Mouse (Mus musculus) forebrain, embryonic 11.5 days (tissue): ENCODE measurements at regions not wholly inside any gene's neighbourhood (a gene's known extent, or its start where the extent isn't known, plus 50 kb on each side); places are given as distances from the start of the nearest gene placed in this dataset.

ENCODE experiments used
- ATAC-seq: fragments of 200-750 bp; cut with Nextera tagmentation; replicated peaks from 2 replicates; pipeline ENCODE4 v1.8.0; 2017; ENCODE audit warnings: moderate TSS enrichment; ENCODE audit not compliant: low FRiP score
- DNase-seq: peaks from one replicate; pipeline ENCODE4 v3.0.0-alpha.2; 2017; ENCODE audit warnings: low spot score
- H3K27ac ChIP-seq: fragments of 300-500 bp; sonication (generic); 2 replicates; pipeline ENCODE4 v1.5.1; 2014; ENCODE audit warnings: low read depth, low read length
- H3K27me3 ChIP-seq: fragments of 300-500 bp; sonication (generic); 2 replicates; pipeline ENCODE4 v1.6.1; 2014; ENCODE audit warnings: mild to moderate bottlenecking, low read length, mixed read lengths; ENCODE audit not compliant: control insufficient read depth, insufficient read depth
- H3K36me3 ChIP-seq: fragments of 300-500 bp; sonication (generic); 2 replicates; pipeline ENCODE4 v1.6.1; 2014; ENCODE audit warnings: mild to moderate bottlenecking, low read length, moderate library complexity, mixed read lengths; ENCODE audit not compliant: control insufficient read depth, insufficient read depth
- H3K4me1 ChIP-seq: fragments of 300-500 bp; sonication (generic); replicated peaks from 2 replicates; pipeline ENCODE4 v1.6.1; 2014; ENCODE audit warnings: low read length, mixed read lengths; ENCODE audit not compliant: control insufficient read depth, insufficient read depth
- H3K4me2 ChIP-seq: fragments of 300-500 bp; sonication (generic); 2 replicates; pipeline ENCODE4 v1.6.1; 2014; ENCODE audit warnings: low read depth, mild to moderate bottlenecking, low read length, moderate library complexity, mixed read lengths; ENCODE audit not compliant: severe bottlenecking
- H3K4me3 ChIP-seq: fragments of 300-500 bp; sonication (generic); 2 replicates; pipeline ENCODE4 v1.5.1; 2014; ENCODE audit warnings: low read depth, low read length
- H3K9ac ChIP-seq: fragments of 300-500 bp; sonication (generic); 2 replicates; pipeline ENCODE4 v1.6.1; 2014; ENCODE audit warnings: low read length
- H3K9me3 ChIP-seq: fragments of 300-500 bp; sonication (generic); 2 replicates; pipeline ENCODE4 v1.6.1; 2016; ENCODE audit warnings: low read length, mixed read lengths; ENCODE audit not compliant: control insufficient read depth
- WGBS: fragments of 180-500 bp; shearing (Covaris S2); extraction: QIAGEN DNeasy Blood & Tissue Kit; methylation state at CpG from one replicate; pipeline ENCODE4 v1.1.7; 2014; 5-methylcytosine and 5-hydroxymethylcytosine counted together

DNA sequence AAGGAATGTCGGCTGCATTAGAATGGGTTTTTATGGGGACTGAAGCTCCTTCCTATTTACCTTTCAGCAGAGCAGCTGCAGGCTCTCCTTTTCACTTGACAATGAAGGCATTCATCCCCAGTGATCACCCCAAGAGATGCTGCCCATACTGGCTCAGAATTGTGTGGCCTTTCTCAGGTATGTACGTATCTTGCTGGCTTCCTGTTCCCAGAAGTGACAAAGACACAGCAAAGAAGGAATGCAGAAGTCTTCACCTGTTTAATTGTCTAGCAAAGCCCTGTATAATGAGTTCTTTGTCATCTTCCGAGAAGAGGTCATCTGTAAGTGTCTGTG, 185.8 kb upstream of the Mpdz start:
- no peak overlapping the region for H3K4me3 ChIP-seq
- H3K9ac ChIP-seq = no peak overlapping the region
- DNase-seq = no peak
- no peaks in the 10 kb centered on the region for H3K9me3 ChIP-seq
- no peaks in the 10 kb centered on the region for H3K36me3 ChIP-seq
- no peaks in the 10 kb centered on the region for H3K4me1 ChIP-seq
- no peak overlapping the region for H3K27ac ChIP-seq
- 67% methylated on average over 3 of the region's 3 CpGs for WGBS
- no peak overlapping the region for H3K4me2 ChIP-seq
- H3K27me3 ChIP-seq = no peaks in the 10 kb centered on the region
- no peak for ATAC-seq

DNA sequence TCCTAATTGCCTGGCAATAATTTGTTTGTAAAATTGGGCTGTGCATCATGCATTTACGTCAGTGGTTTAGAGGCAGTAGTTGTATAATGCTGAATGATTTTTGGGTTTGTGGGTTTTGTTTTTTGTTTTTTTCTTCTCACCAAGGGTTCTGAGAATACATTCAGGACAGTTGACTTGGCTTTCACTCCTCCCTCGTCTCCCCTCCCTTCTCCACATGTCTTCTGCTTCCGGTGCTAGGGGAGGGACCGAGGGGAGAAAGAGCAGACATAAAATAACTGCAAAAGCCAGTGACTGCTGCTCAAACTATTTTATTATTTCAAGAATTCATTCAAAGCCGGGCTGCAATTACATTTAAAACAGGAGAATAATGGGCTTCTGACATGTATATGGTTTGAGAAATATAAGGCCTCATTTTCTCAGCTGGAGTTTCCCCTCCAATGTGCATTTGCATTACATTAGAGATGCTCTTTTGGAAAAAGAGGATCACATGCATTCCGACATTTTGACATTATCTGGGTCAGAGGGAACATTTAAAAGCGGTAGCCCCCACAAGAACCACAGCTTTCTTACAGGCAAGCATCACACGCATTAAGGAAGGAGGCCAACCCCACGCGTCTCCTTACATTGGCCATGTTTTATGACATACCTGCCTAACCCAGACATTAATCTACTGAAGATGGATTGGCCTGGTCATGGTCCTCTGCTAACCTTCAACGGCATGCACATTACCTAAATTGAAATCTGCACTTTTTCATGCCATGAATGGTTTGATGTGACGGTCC, 185.3 kb upstream of the Mpdz start:
- Histone ChIP-seq H3K4me2 (no peak overlapping the region), H3K9me3 (no peaks in the 10 kb centered on the region), H3K27me3 (no peaks in the 10 kb centered on the region), H3K4me1 (no peaks in the 10 kb centered on the region), H3K27ac (no peak overlapping the region), H3K4me3 (no peak overlapping the region), H3K36me3 (no peaks in the 10 kb centered on the region), H3K9ac (no peak overlapping the region)
- DNase-seq (no peak), ATAC-seq (no peak)
- WGBS = 81% methylated on average over 12 of the region's 12 CpGs

DNA sequence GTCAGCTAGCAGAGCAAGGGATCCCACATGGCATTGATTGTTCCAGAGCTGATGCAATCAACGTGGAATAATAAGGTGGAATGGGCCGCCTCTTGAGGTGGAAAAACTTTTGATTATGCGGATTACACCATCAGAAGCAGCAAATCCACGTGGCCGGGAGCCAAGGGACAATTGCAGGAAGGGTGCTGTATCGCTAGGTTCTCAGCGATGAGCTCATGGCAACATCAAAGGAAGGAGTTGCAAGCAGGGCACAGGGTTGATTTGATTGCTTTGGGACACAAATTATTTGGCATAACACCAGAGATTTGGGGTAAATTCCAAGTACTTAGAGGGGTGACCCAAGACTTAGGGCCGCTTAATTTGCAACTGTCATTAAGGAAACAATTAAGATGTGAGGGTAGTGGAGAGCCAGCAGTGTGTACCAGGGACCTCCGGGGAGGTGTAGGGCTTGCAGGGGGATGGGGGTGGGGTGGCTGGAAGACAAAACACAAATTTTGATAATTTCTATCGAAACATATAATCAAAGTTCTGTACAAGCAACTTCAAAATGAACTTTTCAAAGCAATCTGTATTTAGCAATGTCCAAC, 182.8 kb upstream of the Mpdz start:
- H3K4me1 ChIP-seq = no peaks in the 10 kb centered on the region
- H3K4me3 ChIP-seq = no peak overlapping the region
- H3K36me3 ChIP-seq = no peaks in the 10 kb centered on the region
- DNase-seq (peak; percentile 57), ATAC-seq (peak; percentile 81)
- H3K4me2 ChIP-seq = no peak overlapping the region
- H3K27ac ChIP-seq = no peak overlapping the region
- no peaks in the 10 kb centered on the region for H3K9me3 ChIP-seq
- H3K9ac ChIP-seq = no peak overlapping the region
- 52% methylated on average over 10 of the region's 10 CpGs for WGBS
- no peaks in the 10 kb centered on the region for H3K27me3 ChIP-seq

DNA sequence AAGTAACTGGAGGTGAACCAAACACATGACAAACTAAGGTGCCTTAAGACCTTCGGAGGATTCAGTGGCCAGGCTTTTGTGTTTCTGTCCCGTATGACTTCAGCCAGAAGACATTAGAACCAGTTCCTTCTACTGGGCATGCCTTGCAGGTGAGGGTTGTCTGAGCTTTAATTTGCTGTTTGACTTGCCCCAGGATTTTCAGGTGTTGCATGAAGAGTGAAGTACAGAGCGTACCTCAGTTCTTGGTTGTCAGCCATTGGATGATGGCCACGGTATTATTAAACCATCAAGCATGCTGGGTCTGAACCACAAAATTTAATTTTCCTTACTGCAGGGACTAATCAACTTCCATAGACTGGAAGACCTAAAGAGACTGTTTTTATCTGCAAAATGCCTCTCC, 181.5 kb upstream of the Mpdz start:
- Histone ChIP-seq H3K4me3 (no peak overlapping the region), H3K4me1 (no peaks in the 10 kb centered on the region), H3K27ac (no peak overlapping the region), H3K9ac (no peak overlapping the region), H3K9me3 (no peaks in the 10 kb centered on the region), H3K36me3 (no peaks in the 10 kb centered on the region), H3K4me2 (no peak overlapping the region), H3K27me3 (no peaks in the 10 kb centered on the region)
- DNase-seq = no peak
- ATAC-seq = no peak
- 91% methylated on average over 4 of the region's 4 CpGs for WGBS

DNA sequence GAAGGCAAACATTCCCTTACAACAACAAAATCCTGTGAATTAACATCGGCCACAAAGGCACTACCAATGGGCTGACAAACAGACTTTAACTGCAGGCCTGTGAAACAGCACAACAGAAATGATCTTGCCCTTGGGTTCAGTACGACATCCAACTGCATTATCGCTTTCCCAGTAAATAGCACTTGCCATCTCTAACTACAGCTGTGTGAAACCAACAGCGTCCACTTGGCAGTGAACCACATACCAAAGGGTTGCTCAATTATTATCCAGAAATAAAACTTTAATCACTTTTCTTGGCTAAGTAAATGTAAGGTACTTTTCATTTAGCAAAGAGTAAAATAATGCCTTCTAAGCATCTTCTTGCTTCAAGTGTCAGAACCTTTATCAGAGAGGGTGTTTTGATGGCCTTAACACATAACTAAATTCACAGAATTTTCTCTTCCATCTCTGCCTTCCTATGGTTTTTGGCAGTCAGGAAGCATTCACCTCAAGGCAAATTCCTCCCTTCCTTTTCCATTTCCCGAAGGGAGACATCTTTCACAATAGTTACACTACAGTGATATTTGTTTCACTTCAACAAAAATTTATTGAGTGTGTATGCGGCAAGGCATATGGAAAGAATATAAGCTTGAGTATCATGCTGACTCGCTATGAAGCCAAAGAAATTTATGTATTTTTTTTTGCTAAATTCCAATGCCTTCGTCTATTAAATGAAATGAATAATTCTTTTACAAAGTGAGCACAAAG, 178.9 kb upstream of the Mpdz start:
- DNase-seq = no peak
- Histone ChIP-seq H3K4me2 (no peak overlapping the region), H3K4me1 (no peaks in the 10 kb centered on the region), H3K27me3 (no peaks in the 10 kb centered on the region), H3K9me3 (no peaks in the 10 kb centered on the region), H3K27ac (no peak overlapping the region), H3K36me3 (no peaks in the 10 kb centered on the region), H3K4me3 (no peak overlapping the region), H3K9ac (no peak overlapping the region)
- ATAC-seq = no peak
- WGBS = 94% methylated on average over 8 of the region's 8 CpGs

DNA sequence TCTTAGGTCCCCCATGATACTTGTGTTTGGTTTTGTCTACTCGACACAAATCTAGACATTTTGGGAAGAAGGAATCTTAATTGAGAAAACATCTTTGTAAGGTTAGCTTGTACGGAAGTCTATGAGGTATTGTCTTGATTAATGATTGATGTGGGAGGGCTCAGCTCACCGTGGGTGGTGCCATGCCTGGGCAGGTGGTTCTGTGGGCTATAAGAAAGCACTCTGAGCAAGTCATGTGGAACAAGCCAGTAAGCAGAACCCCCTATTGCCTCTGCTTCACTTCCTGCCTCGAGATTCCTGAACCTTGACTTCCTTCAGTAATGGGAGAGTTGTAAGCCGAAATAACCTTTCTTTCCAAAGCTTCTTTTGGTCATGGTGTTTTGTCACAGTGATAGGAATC, 174.6 kb upstream of the Mpdz start:
- no peak for ATAC-seq
- Histone ChIP-seq H3K4me2 (no peak overlapping the region), H3K9ac (no peak overlapping the region), H3K36me3 (no peaks in the 10 kb centered on the region), H3K4me1 (no peaks in the 10 kb centered on the region), H3K27ac (no peak overlapping the region), H3K4me3 (no peak overlapping the region), H3K9me3 (no peaks in the 10 kb centered on the region), H3K27me3 (no peaks in the 10 kb centered on the region)
- DNase-seq = no peak
- whole genome bisulfite sequencing = 49% methylated on average over 5 of the region's 5 CpGs

DNA sequence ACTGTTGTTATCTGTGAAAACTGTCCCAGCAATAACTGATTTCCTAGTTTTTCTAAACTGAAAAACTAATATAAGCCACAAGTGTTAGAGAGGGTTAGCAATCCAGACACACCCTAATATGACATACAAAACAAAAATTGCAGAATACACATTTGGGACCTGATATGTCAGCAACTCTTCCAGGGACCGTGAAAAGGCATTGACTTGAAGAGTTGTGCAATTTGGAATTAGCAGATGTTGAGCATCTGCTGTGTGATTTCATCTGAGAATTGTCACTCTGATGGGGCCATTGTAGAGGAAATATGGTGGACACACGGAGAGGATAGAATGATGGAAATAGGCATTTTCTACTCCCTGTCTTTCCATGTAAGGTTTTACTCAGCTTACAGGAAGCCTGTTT, 168.6 kb upstream of the Mpdz start:
- H3K27ac ChIP-seq = no peak overlapping the region
- no peaks in the 10 kb centered on the region for H3K27me3 ChIP-seq
- WGBS = 89% methylated on average over 2 of the region's 2 CpGs
- no peak for DNase-seq
- H3K36me3 ChIP-seq = no peaks in the 10 kb centered on the region
- H3K4me1 ChIP-seq = no peaks in the 10 kb centered on the region
- no peak overlapping the region for H3K9ac ChIP-seq
- no peak overlapping the region for H3K4me2 ChIP-seq
- H3K4me3 ChIP-seq = no peak overlapping the region
- no peak for ATAC-seq
- no peaks in the 10 kb centered on the region for H3K9me3 ChIP-seq

DNA sequence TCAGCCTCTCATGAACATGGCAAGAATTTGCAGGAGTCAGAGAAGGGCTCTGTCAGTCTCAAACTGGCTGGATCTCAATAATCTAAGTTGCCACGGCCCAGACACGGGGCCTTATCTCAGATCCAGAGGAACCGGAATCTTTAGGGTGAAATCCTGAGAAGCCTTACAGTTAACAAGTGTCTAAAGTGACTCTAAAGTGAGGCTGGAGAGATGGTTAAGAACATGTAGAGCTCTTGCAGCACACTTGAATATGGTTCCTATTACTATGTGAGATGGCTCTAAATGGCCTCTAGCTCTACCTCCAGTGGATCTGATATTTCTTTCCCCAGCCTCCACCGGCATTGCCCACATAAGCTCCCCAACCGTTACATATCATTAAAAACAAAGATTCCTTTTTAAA, 157.8 kb upstream of the Mpdz start:
- 93% methylated on average over 5 of the region's 5 CpGs for WGBS
- H3K4me2 ChIP-seq = no peak overlapping the region
- H3K27ac ChIP-seq = no peak overlapping the region
- no peaks in the 10 kb centered on the region for H3K36me3 ChIP-seq
- no peaks in the 10 kb centered on the region for H3K4me1 ChIP-seq
- H3K9me3 ChIP-seq = no peaks in the 10 kb centered on the region
- H3K27me3 ChIP-seq = no peaks in the 10 kb centered on the region
- H3K9ac ChIP-seq = no peak overlapping the region
- ATAC-seq = no peak
- no peak for DNase-seq
- H3K4me3 ChIP-seq = no peak overlapping the region
